Mouse (Mus musculus) heart, embryonic 12.5 days (tissue): ENCODE data around the gene Cyp2d22. TPM values are rescaled to one million over a fixed set of nuclear protein-coding genes. Genes with fewer than 3 reads are reported as not detected.

Experiments used
- ATAC-seq: fragments of 200-750 bp; cut with Nextera tagmentation; 2 replicates; pipeline ENCODE4 v1.8.0; 2017; ENCODE audit warnings: moderate TSS enrichment, moderate library complexity; ENCODE audit not compliant: insufficient number of reproducible peaks, low FRiP score
- H3K27ac ChIP-seq: fragments of 300-500 bp; sonication (generic); 2 replicates; pipeline ENCODE4 v1.5.1; 2016; ENCODE audit warnings: mild to moderate bottlenecking, moderate library complexity; ENCODE audit not compliant: poor library complexity, severe bottlenecking
- H3K27me3 ChIP-seq: fragments of 300-500 bp; sonication (generic); replicated peaks from 2 replicates; pipeline ENCODE4 v1.6.1; 2016; ENCODE audit warnings: mild to moderate bottlenecking, moderate library complexity
- H3K36me3 ChIP-seq: fragments of 300-500 bp; sonication (generic); 2 replicates; pipeline ENCODE4 v1.6.1; 2016; ENCODE audit warnings: mild to moderate bottlenecking, moderate library complexity
- H3K4me1 ChIP-seq: fragments of 300-500 bp; sonication (generic); replicated peaks from 2 replicates; pipeline ENCODE4 v1.6.1; 2016; ENCODE audit warnings: mild to moderate bottlenecking
- H3K4me2 ChIP-seq: fragments of 300-500 bp; sonication (generic); 2 replicates; pipeline ENCODE4 v1.6.1; 2016; ENCODE audit warnings: mild to moderate bottlenecking, moderate library complexity
- H3K4me3 ChIP-seq: fragments of 300-500 bp; sonication (generic); 2 replicates; pipeline ENCODE4 v1.5.1; 2016; ENCODE audit warnings: mild to moderate bottlenecking
- H3K9ac ChIP-seq: fragments of 300-500 bp; sonication (generic); 2 replicates; pipeline ENCODE4 v1.6.1; 2016; ENCODE audit warnings: mild to moderate bottlenecking, moderate library complexity
- H3K9me3 ChIP-seq: fragments of 300-500 bp; sonication (generic); replicated peaks from 2 replicates; pipeline ENCODE4 v1.6.1; 2016; ENCODE audit warnings: mild to moderate bottlenecking, moderate library complexity
- WGBS: fragments of 180-500 bp; shearing (Covaris S2); methylation state at CpG from one replicate; pipeline ENCODE4 v1.1.7; 2016; 5-methylcytosine and 5-hydroxymethylcytosine counted together
- polyA plus RNA-seq: library from polyadenylated mRNA; unstranded; fragments of >200 nt; fragmentation: Nextera tagmentation; extraction: Ambion mirVana; gene quantifications from 2 replicates; pipeline ENCODE4 v1.2.1, GENCODE M21; 2016

The Cyp2d22 gene
- polyA plus RNA-seq, 1 experiment from 2014 or later: 8.0 TPM

DNA sequence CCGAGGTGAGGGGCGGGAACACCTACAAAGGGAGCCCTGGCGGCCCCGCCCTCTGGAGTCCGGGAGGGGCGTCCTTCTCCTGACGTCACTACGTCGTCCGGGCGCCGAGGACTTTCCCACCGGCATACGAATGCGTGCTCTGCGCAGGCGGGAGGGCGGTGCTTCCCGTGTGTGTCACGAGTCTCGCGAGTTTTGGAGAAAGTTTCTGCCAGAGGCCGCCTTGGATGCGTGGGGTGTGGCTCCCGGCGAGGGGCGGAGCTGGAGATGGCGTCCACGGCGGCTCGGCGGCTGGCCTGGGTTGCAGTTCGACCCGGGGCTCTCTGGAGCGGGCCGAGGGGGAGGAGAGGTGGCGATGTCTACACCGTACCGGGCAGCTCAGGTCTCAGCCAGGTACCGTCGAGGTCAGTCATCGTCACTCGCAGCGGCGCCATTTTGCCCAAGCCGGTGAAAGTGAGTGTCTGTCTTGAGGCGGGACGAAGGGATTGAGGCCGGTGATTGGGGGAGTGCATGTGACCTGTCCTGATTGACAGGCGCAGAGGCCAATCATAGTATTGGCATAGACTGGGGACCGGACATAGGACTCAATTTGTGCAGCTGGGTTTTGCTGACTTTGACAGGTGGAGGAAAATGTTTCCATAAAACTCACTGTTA, 34.1 kb downstream of the Cyp2d22 start:
- no peaks in the 10 kb centered on the region for H3K9me3 ChIP-seq
- H3K27ac ChIP-seq: peak overlapping the region; percentile 83
- ATAC-seq: peak; percentile 95
- WGBS: under 1% methylated on average over 51 of the region's 51 CpGs
- H3K4me1 ChIP-seq: peaks cover 32% of the 10 kb centered on the region
- H3K4me3 ChIP-seq: peak overlapping the region; percentile 70
- peak overlapping the region; percentile 79 for H3K9ac ChIP-seq
- H3K4me2 ChIP-seq: peak overlapping the region; percentile 90
- no peaks in the 10 kb centered on the region for H3K27me3 ChIP-seq
- peaks cover 42% of the 10 kb centered on the region for H3K36me3 ChIP-seq

DNA sequence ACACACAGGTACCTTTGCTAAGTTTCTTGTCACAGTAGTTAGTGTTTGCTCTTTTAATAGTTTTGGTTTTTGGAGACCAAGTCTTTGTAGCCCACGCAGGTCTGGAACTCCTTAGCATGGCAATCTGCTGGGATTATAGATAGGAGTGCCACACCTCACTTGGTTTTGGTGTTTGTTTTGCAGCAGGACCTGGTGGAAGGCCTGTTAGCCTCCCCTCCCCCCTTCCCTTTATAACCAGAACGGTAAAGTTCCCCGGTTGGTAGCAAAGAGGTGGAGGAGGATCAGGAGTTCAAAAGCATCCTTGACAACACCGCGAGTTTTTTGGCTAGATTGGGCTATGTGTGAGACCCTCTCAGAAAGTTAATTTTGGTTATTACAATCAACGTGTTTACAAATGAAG, 35.1 kb downstream of the Cyp2d22 start:
- Histone ChIP-seq H3K36me3 (peaks cover 33% of the 10 kb centered on the region), H3K4me3 (no peak overlapping the region; the same call in 1 of the 2 replicates), H3K9ac (no peak overlapping the region), H3K4me2 (peak overlapping the region; percentile 90), H3K9me3 (no peaks in the 10 kb centered on the region), H3K27me3 (no peaks in the 10 kb centered on the region), H3K4me1 (peaks cover 39% of the 10 kb centered on the region), H3K27ac (no peak overlapping the region)
- ATAC-seq: no peak
- WGBS: 87% methylated on average over 6 of the region's 6 CpGs

DNA sequence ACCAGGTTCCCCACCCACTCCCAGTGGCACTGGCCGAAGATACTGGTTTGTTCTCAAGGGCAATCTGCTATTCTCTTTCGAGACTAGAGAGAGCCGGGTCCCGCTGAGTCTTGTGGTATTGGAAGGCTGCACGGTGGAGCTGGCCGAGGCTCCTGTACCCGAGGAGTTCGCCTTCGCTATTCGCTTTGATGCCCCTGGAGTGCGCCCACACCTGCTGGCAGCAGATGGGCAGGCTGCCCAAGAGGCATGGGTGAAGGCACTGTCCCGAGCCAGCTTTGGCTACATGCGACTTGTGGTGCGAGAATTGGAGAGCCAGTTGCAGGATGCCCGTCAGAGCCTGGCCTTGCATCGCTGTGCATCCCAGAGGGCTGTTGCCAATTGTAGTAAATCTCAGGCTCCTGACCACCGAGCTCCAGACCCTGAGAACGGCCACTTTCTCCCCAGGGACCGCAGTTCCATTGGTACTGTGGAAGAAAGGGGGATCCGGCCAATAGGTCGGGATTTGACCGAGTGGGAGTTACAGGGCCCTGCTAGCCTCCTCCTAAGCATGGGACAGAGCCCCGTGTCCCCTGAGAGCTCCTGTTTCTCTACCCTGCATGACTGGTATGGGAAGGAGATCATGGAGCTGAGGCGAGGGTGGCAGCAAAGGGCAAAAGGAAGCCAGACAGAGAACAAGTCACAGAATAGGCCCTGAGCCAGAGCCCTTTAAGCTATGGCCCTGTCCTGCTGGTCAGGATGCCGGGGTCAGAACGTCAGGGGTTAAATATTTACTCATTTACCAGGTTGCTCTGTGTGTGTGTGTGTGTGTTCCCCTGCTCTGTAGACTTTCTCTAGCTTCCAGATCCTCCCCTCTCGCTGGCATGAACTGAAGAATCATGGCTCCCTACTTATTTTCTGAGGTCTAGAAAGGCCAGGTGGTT, 36.4 kb downstream of the Cyp2d22 start:
- H3K9ac ChIP-seq: no peak overlapping the region
- H3K4me3 ChIP-seq: no peak overlapping the region
- H3K27me3 ChIP-seq: no peaks in the 10 kb centered on the region
- H3K4me2 ChIP-seq: peak overlapping the region; percentile 37
- peaks cover 19% of the 10 kb centered on the region for H3K36me3 ChIP-seq
- peaks cover 45% of the 10 kb centered on the region for H3K4me1 ChIP-seq
- H3K27ac ChIP-seq: no peak overlapping the region
- H3K9me3 ChIP-seq: no peaks in the 10 kb centered on the region
- WGBS: 88% methylated on average over 27 of the region's 27 CpGs
- ATAC-seq: no peak

DNA sequence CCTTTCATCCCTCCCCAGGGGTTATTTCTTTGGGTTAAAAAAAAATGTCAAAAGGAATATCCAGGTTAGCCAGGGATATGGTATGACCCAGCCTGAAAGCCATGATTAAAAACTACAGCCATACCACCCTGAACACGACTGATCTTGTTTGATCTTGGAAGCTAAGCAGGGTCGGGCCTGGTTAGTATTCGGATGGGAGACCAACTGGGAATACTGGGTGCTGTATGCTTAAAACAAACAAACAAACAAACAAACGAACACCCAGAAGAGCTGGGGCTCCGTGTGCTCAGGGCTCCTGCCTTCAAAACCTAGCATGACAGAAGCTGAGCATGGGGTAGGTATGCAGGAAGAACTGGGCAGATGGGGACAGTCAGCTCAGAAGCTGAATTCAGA, 37.5 kb downstream of the Cyp2d22 start:
- ATAC-seq: no peak
- peaks cover 46% of the 10 kb centered on the region for H3K4me1 ChIP-seq
- peak overlapping the region; percentile 5; the same call in 1 of the 2 replicates for H3K4me2 ChIP-seq
- no peaks in the 10 kb centered on the region for H3K9me3 ChIP-seq
- peaks cover 8% of the 10 kb centered on the region for H3K36me3 ChIP-seq
- H3K9ac ChIP-seq: no peak overlapping the region
- 64% methylated on average over 5 of the region's 5 CpGs for WGBS
- peak overlapping the region; percentile 71 for H3K27ac ChIP-seq
- H3K4me3 ChIP-seq: no peak overlapping the region
- H3K27me3 ChIP-seq: no peaks in the 10 kb centered on the region

DNA sequence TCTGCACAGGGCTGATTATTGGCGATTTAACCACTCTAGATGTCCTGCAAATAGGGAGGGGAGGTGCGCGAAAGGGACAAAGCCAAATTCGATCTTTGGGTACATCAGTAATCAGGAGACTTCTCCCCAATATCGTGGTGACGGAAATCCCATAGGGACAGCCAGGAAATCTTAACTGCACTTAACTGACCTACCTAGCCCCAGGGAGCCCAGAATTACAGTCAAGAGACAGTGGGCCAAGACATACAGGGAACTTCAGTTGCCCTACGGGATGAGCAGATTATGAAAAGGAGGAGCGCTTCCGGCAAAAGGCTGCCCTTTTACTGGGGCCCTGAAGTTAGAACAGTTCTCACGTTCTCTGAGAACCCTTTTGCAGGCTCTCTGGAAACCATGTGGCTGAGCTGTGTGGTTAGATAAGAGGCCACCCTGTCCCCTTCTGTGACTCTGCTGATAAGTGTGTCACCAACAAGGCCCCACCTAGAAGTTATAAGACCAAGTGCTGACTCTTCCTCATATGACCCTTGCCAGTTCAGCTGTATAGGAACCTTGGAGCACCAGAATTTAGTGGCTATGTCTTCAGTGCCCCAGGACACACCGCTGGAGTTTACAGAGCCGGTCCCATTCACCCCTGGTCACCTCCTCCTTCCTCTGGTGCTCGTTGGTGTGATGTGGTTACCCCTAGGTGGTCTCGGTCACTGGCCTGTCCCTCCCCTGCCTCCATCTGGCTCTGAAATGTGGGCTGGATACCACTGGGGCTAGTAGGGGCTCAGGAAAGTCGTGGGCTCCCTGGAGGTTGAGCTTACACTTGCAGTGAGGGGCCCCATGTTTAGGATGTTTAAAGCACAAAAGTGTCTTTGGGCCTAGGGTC, 38.2 kb downstream of the Cyp2d22 start:
- Histone ChIP-seq H3K27ac (peak overlapping the region; percentile 71), H3K4me2 (peak overlapping the region; percentile 84), H3K4me3 (peak overlapping the region; percentile 57), H3K9me3 (no peaks in the 10 kb centered on the region), H3K27me3 (no peaks in the 10 kb centered on the region), H3K36me3 (0 out of 2 replicates have a peak, but pooled peaks cover 5% of the 10 kb centered on the region), H3K9ac (peak overlapping the region; percentile 82), H3K4me1 (peaks cover 44% of the 10 kb centered on the region)
- peak; percentile 44 for ATAC-seq
- 34% methylated on average over 15 of the region's 15 CpGs for WGBS

DNA sequence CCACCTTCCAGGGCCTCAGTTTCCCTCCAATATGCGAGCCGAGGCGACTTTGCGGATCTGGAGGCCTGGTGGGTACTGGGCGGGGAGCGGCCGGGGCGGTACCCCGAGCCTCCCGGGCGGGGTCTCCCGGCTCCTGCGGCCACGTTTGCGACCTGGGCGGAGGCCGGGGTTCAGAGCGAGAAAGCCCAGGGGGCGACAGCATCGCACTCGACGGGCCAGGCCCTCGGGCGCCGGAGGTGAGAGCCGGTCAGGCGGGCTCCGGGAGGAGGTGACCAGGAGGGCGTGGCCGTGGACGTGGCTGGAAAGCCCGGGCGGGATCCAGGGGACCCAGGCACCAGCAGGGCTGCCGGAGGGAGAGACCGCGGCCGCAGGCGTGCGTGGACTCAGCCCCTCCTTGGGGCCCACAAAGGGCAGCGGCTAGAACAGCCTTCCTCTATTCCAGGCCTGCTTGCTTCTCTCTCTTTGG, 39.0 kb downstream of the Cyp2d22 start:
- H3K27me3 ChIP-seq: no peaks in the 10 kb centered on the region
- H3K27ac ChIP-seq: peak overlapping the region; percentile 71
- H3K4me2 ChIP-seq: peak overlapping the region; percentile 84
- H3K36me3 ChIP-seq: peaks cover 12% of the 10 kb centered on the region
- no peaks in the 10 kb centered on the region for H3K9me3 ChIP-seq
- 2% methylated on average over 40 of the region's 40 CpGs for WGBS
- H3K4me1 ChIP-seq: peaks cover 41% of the 10 kb centered on the region
- H3K9ac ChIP-seq: peak overlapping the region; percentile 82
- peak; percentile 46 for ATAC-seq
- peak overlapping the region; percentile 57 for H3K4me3 ChIP-seq

DNA sequence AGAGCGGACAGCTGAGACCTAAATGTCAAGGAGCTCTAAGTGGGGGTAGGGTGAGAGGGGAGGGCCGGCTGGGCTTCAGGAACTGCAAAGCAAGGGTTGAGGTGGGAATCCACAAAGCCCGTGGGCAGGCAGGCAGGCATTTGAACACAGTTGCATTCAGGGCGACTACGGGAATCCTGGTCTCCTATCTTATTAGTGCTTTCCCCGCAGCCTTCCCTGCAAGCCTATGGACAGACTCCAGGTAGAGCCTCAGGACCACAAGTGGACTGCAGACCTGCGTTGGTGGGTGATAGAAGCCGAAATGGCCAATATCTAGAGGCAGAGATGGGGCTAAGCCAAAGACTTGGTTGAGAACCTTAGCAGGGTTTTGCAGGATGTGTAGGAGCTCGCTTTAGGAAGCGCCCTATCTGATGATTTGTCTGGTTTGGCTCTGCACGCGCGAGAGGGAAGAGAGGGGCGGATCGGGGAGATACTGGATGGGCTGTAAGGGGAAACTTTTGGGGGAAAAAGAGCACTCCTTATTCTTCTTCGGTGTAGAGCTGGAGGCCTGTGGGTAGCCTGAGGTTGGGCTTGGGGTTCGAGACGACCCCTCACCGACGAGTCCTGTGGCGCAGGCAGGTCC, 39.5 kb downstream of the Cyp2d22 start:
- H3K27me3 ChIP-seq: no peaks in the 10 kb centered on the region
- H3K4me2 ChIP-seq: peak overlapping the region; percentile 84
- no peak for ATAC-seq
- peaks cover 17% of the 10 kb centered on the region for H3K36me3 ChIP-seq
- peak overlapping the region; percentile 57 for H3K4me3 ChIP-seq
- 34% methylated on average over 21 of the region's 21 CpGs for WGBS
- no peaks in the 10 kb centered on the region for H3K9me3 ChIP-seq
- H3K9ac ChIP-seq: peak overlapping the region; percentile 82
- peaks cover 41% of the 10 kb centered on the region for H3K4me1 ChIP-seq
- H3K27ac ChIP-seq: peak overlapping the region; percentile 71

DNA sequence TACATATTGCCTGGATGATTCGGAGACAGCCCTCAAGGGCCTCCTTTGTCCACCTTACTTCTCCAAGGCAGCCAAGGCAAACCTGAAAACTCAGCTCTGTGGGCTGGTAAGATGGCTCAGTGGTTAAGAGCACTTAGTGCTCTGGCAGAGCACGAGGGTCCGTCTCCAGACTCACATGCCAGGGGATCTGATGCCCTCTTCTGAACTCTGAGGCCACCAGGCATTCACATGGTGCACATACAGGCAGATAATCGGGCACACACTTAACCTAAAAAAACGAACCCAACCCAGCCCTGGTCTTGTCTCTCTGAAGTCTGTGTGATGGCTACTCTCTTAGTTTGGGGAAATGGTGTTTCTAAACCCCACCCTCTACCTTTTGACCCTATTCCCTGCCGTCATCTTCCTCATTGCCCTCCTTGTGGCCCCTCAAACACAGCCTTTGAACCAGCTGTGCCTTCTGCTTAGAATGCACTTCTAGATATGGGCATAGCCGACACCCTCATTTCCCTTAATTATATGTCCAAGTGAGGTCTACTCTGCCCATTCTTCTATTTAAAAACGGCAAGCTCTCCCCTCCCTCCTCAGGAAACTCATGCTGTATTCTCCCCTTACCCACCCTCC, 40.3 kb downstream of the Cyp2d22 start:
- H3K4me2 ChIP-seq: peak overlapping the region; percentile 73; the same call in 1 of the 2 replicates
- ATAC-seq: no peak
- no peak overlapping the region for H3K9ac ChIP-seq
- H3K9me3 ChIP-seq: no peaks in the 10 kb centered on the region
- peaks cover 41% of the 10 kb centered on the region for H3K4me1 ChIP-seq
- 73% methylated on average over 8 of the region's 8 CpGs for WGBS
- H3K27me3 ChIP-seq: no peaks in the 10 kb centered on the region
- peaks cover 25% of the 10 kb centered on the region for H3K36me3 ChIP-seq
- peak overlapping the region; percentile 71; the same call in 1 of the 2 replicates for H3K27ac ChIP-seq
- H3K4me3 ChIP-seq: no peak overlapping the region

DNA sequence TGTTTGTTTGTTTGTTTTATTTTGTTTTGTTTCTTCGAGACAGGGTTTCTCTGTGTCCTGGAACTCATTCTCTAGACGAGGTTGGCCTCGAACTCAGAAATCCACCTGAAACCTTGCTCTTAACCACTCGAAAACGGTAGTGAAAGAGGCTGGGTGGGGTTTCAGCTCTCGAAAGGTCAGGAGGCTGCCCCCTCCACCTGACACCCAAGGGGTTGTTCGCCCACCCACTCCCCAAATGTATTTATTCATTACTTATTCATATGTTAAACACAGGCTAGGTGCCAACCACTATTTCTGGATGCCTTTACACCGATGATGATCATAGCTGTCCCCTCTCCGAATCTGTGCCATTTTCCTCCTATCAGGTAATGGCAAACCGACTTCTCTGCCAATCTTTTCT, 40.9 kb downstream of the Cyp2d22 start:
- Histone ChIP-seq H3K9me3 (no peaks in the 10 kb centered on the region), H3K4me2 (peak overlapping the region; percentile 73), H3K27me3 (no peaks in the 10 kb centered on the region), H3K36me3 (peaks cover 31% of the 10 kb centered on the region), H3K27ac (peak overlapping the region; percentile 71), H3K4me1 (peaks cover 41% of the 10 kb centered on the region), H3K9ac (peak overlapping the region; percentile 73; the same call in 1 of the 2 replicates), H3K4me3 (peak overlapping the region; percentile 67)
- no peak for ATAC-seq
- WGBS: 55% methylated on average over 10 of the region's 10 CpGs

DNA sequence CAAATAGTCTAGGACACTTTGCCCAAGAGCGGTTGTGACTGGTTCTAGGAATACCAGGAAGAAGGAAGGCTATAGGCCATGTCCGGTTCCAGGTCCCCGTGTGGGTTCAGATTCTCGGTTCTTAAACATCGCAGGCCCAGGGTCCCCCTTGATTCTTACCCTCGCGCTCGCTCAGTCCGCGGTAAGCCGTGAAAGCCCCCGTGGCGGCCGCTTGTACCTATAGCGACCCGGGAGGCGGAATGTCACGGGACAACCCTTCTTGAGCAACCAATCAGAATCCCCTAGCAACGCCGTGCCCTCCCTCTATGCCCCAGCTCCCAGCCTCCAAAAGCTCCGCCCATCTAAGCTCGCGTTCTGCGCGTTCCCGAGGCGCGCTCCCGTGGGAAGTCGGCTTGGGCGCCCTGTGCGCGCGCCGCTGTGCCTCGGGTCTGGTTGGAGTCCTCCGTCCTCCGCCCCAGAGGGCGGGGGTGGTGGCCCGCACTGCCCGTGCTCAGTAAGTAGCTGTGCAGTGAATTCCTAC, 41.4 kb downstream of the Cyp2d22 start, which contains the start of the genes Naga, Pheta2 and Smdt1:
TSS of gene Naga (minus strand) at position 333 of the 520 bp plus-strand sequence.
TSS of gene Pheta2 (plus strand) at position 350 of the 520 bp plus-strand sequence.
TSS of gene Smdt1 (plus strand) at position 367 of the 520 bp plus-strand sequence.
- peak; percentile 89 for ATAC-seq
- H3K4me3 ChIP-seq: peak within 1 kb of the TSS; percentile 67

More for the DNA sequence above, 41.4 kb downstream of the Cyp2d22 start, which contains the start of the genes Naga, Pheta2 and Smdt1:
- WGBS: under 1% methylated on average over 41 of the region's 41 CpGs
- H3K27ac ChIP-seq: peak within 1 kb of the TSS; percentile 71
- H3K36me3 ChIP-seq: peaks cover 34% of the 10 kb centered on the region
- H3K27me3 ChIP-seq: no peaks in the 10 kb centered on the region
- H3K9ac ChIP-seq: peak within 1 kb of the TSS; percentile 73
- H3K4me1 ChIP-seq: peaks cover 41% of the 10 kb centered on the region
- peak within 1 kb of the TSS; percentile 73 for H3K4me2 ChIP-seq
- no peaks in the 10 kb centered on the region for H3K9me3 ChIP-seq
